Mouse (Mus musculus) lung, postnatal 0 days (tissue): ENCODE measurements at regions not wholly inside any gene's neighbourhood (a gene's known extent, or its start where the extent isn't known, plus 50 kb on each side); places are given as distances from the start of the nearest gene placed in this dataset.

Experiments
- CTCF ChIP-seq: IDR thresholded peaks from 2 replicates; pipeline ENCODE4 v1.5.1; 2016; ENCODE audit warnings: antibody characterized with exemption, mild to moderate bottlenecking
- EP300 ChIP-seq: IDR thresholded peaks from 2 replicates; pipeline ENCODE4 v1.6.1; 2016; ENCODE audit warnings: antibody characterized with exemption, mild to moderate bottlenecking, control low read depth

DNA sequence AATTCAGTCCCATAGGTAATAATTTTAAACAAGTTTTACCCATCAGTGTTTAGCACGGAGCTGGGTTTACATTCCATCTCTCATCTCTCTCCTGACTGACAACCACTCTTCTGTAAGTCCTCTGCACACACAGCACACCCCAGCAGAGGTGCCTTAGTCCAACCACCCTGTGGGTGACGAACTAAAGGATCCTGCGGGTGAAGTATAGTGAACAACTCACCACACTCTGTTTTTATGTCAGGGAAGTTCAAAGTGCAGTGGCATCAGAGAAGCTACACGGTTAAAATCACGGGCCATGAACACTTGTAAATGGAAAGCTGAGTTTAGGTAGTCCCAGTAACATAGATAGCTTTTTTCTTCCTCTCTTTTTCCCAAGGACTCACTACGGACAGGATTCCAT lies 157.1 kb downstream of the Dyrk2 start:
- TF ChIP-seq CTCF (no peak), EP300 (no peak)
